Mouse (Mus musculus) limb, embryonic 11.5 days (tissue): ENCODE measurements around the gene Bak1. TPM values are rescaled to one million over a fixed set of nuclear protein-coding genes. Genes with fewer than 3 reads are reported as not detected.

Experiments
- ATAC-seq: fragments of 200-750 bp; cut with Nextera tagmentation; 2 replicates; pipeline ENCODE4 v1.8.0; 2017; ENCODE audit warnings: low read depth; ENCODE audit not compliant: insufficient number of reproducible peaks, low FRiP score, low TSS enrichment
- DNase-seq: peaks from one replicate; pipeline ENCODE4 v3.0.0-alpha.2; 2015; ENCODE audit warnings: low spot score
- H3K27ac ChIP-seq: fragments of 300-500 bp; sonication (generic); replicated peaks from 2 replicates; pipeline ENCODE4 v1.5.1; 2014; ENCODE audit warnings: low read depth, mild to moderate bottlenecking, low read length
- H3K27me3 ChIP-seq: fragments of 300-500 bp; sonication (generic); 2 replicates; pipeline ENCODE4 v1.6.1; 2014; ENCODE audit warnings: mild to moderate bottlenecking, low read length, mixed read lengths; ENCODE audit not compliant: control insufficient read depth, insufficient read depth
- H3K36me3 ChIP-seq: fragments of 300-500 bp; sonication (generic); 2 replicates; pipeline ENCODE4 v1.6.1; 2014; ENCODE audit warnings: mild to moderate bottlenecking, low read length, moderate library complexity, mixed read lengths; ENCODE audit not compliant: control insufficient read depth, insufficient read depth
- H3K4me1 ChIP-seq: fragments of 300-500 bp; sonication (generic); 2 replicates; pipeline ENCODE4 v1.6.1; 2014; ENCODE audit warnings: low read length, mixed read lengths; ENCODE audit not compliant: control insufficient read depth, insufficient read depth
- H3K4me2 ChIP-seq: fragments of 300-500 bp; sonication (generic); 2 replicates; pipeline ENCODE4 v1.6.1; 2014; ENCODE audit warnings: low read depth, mild to moderate bottlenecking, moderate library complexity; ENCODE audit not compliant: severe bottlenecking
- H3K4me3 ChIP-seq: fragments of 300-500 bp; sonication (generic); 2 replicates; pipeline ENCODE4 v1.5.1; 2014; ENCODE audit warnings: low read depth, low read length
- H3K9ac ChIP-seq: fragments of 300-500 bp; sonication (generic); 2 replicates; pipeline ENCODE4 v1.6.1; 2014; ENCODE audit warnings: mild to moderate bottlenecking, low read length
- H3K9me3 ChIP-seq: fragments of 300-500 bp; sonication (generic); 2 replicates; pipeline ENCODE4 v1.6.1; 2016; ENCODE audit warnings: low read length; ENCODE audit not compliant: control insufficient read depth
- WGBS: fragments of 180-500 bp; shearing (Covaris S2); extraction: QIAGEN DNeasy Blood & Tissue Kit; methylation state at CpG from one replicate; pipeline ENCODE4 v1.1.7; 2014; 5-methylcytosine and 5-hydroxymethylcytosine counted together
- polyA plus RNA-seq: library from polyadenylated mRNA; unstranded; fragments of >200 nt; fragmentation: Nextera tagmentation; extraction: Ambion mirVana; gene quantifications from 2 replicates; pipeline ENCODE4 v1.2.1, GENCODE M21; 2014

Bak1 gene
- polyA plus RNA-seq, 1 experiment from 2014 or later: 15.6 TPM

DNA sequence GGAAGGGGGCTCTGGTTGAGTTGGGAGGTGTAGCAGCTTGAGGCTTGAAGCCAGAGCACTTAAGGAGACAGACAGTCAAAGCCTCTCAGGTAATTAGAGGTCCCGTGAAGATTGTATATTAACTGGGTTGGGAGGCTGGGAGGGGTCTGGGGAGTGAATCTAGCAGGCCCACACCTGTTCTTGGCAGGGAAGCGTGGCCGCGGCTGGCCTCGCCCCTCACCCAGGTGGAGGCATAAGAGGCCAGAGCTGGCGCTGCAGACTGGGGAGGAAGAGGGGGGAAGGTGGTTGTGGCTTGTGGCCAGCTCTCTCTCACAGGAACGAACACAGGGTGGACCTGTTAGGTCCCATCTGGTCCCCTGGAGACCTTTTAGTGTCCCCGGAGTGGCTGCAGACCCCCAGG, 31.9 kb upstream of the Bak1 start:
- no peak overlapping the region for H3K4me3 ChIP-seq
- H3K36me3 ChIP-seq: no peaks in the 10 kb centered on the region
- H3K4me1 ChIP-seq: peaks cover 27% of the 10 kb centered on the region
- ATAC-seq (no peak), DNase-seq (no peak)
- H3K4me2 ChIP-seq: no peak overlapping the region
- WGBS: 68% methylated on average over 8 of the region's 8 CpGs
- no peaks in the 10 kb centered on the region for H3K27me3 ChIP-seq
- no peaks in the 10 kb centered on the region for H3K9me3 ChIP-seq
- H3K27ac ChIP-seq: no peak overlapping the region
- no peak overlapping the region for H3K9ac ChIP-seq

DNA sequence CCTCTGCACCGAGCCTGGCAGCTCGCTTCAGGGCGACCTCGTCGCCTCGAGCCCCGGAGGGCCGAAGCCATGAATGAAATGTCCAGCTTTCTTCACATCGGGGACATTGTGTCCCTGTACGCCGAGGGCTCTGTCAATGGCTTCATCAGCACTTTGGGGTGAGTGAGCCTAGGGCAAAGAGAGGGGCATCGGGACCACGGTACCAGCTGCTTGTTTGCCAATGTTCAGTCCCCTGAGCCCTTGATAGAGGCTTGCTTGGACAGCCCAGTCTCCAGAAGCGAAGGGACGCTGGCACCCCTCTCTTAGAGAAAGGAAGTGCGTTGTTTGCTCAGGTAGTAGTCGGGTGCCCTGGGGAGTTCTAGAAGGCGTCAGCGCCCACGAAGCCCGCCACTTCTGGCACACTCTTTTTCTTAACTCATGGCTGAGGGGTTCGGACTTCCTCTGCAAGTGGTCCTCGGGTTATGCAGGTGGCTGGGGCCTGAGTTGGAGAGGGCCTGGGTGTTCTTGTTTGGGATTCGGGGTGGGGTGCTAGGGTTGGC, 28.8 kb upstream of the Bak1 start:
- DNase-seq (no peak), ATAC-seq (0 out of 2 replicates have a peak, but pooled peaks have one; percentile 31)
- WGBS: under 1% methylated on average over 24 of the region's 24 CpGs
- H3K4me3 ChIP-seq: peak overlapping the region; percentile 58
- H3K27me3 ChIP-seq: no peaks in the 10 kb centered on the region
- no peaks in the 10 kb centered on the region for H3K36me3 ChIP-seq
- H3K4me2 ChIP-seq: peak overlapping the region; percentile 84
- peak overlapping the region; percentile 71 for H3K9ac ChIP-seq
- H3K9me3 ChIP-seq: no peaks in the 10 kb centered on the region
- peaks cover 23% of the 10 kb centered on the region for H3K4me1 ChIP-seq
- H3K27ac ChIP-seq: no peak overlapping the region

DNA sequence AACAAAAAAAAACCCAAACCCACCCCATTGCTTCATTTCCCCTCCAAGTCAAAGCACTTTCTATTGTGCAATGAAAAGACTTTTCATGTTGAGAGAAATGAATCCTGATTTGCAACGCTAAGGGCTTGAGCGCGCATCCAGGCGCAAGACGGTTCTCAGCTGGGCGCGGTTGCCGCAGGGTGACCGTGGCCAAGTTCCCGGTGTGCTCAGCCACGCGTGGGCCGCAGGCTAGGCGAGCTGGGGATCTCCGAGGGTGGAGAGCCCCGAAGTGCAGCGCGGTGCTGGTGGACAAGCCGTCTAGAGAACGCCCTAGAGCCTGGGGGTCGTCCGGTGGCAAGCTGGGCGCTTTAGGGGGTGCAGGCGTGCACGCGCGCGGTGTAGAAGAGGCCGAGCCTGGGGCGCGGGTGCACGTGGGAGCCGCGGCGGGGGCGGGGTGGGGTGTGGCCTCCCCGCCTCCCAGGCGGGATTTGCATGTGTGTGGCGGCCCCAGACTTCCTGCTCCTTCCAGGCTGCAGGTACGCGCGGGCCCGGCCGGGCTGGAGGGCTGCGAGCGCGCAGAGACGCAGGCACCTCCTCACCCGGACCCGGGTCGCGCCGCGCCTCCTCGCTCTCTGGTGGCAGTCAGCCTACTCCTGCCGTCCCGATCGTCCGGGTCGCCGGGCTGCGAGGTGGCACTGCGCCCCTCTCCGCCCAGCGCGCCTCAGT, 28.2 kb upstream of the Bak1 start, which contains the start of gene Itpr3:
Gene Itpr3, plus strand, starts transcription at position 493 of the 705 bp plus-strand sequence.
- H3K4me1 ChIP-seq: peaks cover 23% of the 10 kb centered on the region
- H3K4me2 ChIP-seq: peak within 1 kb of the TSS; percentile 84
- no peaks in the 10 kb centered on the region for H3K27me3 ChIP-seq
- H3K9ac ChIP-seq: peak within 1 kb of the TSS; percentile 71
- peak within 1 kb of the TSS; percentile 58 for H3K4me3 ChIP-seq
- no peaks in the 10 kb centered on the region for H3K36me3 ChIP-seq
- no peaks in the 10 kb centered on the region for H3K9me3 ChIP-seq
- DNase-seq: peak; percentile 83
- WGBS: under 1% methylated on average over 63 of the region's 66 CpGs
- peak within 1 kb of the TSS; percentile 32; the same call in 1 of the 2 replicates for H3K27ac ChIP-seq
- peak; percentile 64; the same call in 1 of the 2 replicates for ATAC-seq

DNA sequence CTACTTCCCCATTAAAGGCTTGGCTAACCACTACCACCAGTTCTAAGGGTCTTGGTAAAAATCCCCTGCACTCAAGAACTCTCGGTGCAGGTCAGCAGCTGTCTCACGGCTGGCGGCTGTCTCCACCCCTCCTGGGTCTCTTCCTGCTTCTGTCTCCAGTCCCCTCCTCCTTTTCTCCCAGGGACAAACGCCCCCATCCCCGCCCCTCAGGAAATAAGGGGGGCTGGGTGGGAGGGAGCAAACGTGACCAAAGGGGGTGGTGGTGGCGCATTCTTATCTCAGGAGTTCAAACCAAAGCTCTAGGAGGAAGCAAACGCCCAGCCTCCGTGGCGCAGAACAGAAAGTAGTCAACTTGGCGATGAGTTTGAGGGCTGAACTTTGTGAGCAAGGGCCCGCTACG, 27.4 kb upstream of the Bak1 start:
- ATAC-seq (no peak), DNase-seq (peak; percentile 82)
- WGBS: under 1% methylated on average over 13 of the region's 13 CpGs
- peaks cover 26% of the 10 kb centered on the region for H3K4me1 ChIP-seq
- peak overlapping the region; percentile 32; the same call in 1 of the 2 replicates for H3K27ac ChIP-seq
- no peak overlapping the region; the same call in 1 of the 2 replicates for H3K9ac ChIP-seq
- H3K4me3 ChIP-seq: peak overlapping the region; percentile 58
- H3K36me3 ChIP-seq: no peaks in the 10 kb centered on the region
- H3K27me3 ChIP-seq: no peaks in the 10 kb centered on the region
- no peaks in the 10 kb centered on the region for H3K9me3 ChIP-seq
- peak overlapping the region; percentile 84 for H3K4me2 ChIP-seq

DNA sequence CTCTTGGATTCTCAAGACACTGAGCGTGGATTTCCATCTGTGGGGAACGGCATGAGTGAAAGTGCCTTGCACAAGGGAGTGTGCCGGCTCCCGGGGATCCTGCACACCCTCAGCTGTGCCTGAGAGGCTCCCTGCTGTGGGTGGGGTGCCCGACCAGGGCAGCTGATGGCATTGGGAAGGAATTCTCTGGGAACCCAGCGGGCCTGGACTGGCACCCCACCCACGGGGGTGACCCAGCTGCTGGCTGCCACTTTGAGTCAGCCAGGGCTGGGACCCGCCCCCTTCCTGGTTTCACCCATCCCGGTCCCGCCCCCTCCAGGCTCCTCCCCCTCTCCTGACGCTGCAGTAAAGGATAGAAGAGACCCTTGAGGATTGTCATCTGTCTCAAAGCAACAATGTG, 22.7 kb upstream of the Bak1 start:
- ATAC-seq: 0 out of 2 replicates have a peak, but pooled peaks have one; percentile 38
- 38% methylated on average over 10 of the region's 11 CpGs for WGBS
- H3K4me3 ChIP-seq: no peak overlapping the region
- H3K4me2 ChIP-seq: no peak overlapping the region
- H3K4me1 ChIP-seq: peaks cover 5% of the 10 kb centered on the region; the same call in 1 of the 2 replicates
- no peaks in the 10 kb centered on the region; the same call in 1 of the 2 replicates for H3K9me3 ChIP-seq
- no peaks in the 10 kb centered on the region for H3K36me3 ChIP-seq
- H3K27me3 ChIP-seq: no peaks in the 10 kb centered on the region
- H3K9ac ChIP-seq: no peak overlapping the region
- no peak overlapping the region for H3K27ac ChIP-seq
- DNase-seq: no peak

DNA sequence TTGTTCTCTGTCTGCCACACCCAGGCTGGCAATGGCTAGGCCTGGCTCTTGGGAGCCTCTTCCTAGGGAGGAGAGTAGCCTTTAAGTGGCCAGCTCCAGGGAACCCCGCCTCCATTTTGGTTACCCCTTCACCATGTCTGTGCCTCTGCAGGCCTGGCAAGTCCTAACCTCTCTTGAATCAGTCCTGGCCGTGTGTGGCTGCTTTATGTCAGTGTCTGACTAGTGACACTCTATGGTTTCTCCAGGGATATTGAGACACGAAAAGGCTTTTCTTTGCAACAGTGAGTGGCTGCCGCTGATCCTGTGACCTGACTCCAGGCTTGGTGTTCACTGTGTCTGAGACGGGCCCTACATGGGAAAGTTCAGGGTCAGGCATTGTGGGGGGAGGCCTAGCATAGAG, 22.0 kb upstream of the Bak1 start:
- H3K4me1 ChIP-seq: peaks cover 3% of the 10 kb centered on the region; the same call in 1 of the 2 replicates
- H3K27ac ChIP-seq: no peak overlapping the region
- H3K4me2 ChIP-seq: no peak overlapping the region
- H3K9ac ChIP-seq: no peak overlapping the region
- no peaks in the 10 kb centered on the region; the same call in 1 of the 2 replicates for H3K9me3 ChIP-seq
- no peak for ATAC-seq
- no peak overlapping the region for H3K4me3 ChIP-seq
- WGBS: 63% methylated on average over 5 of the region's 5 CpGs
- DNase-seq: no peak
- H3K27me3 ChIP-seq: no peaks in the 10 kb centered on the region
- H3K36me3 ChIP-seq: no peaks in the 10 kb centered on the region

DNA sequence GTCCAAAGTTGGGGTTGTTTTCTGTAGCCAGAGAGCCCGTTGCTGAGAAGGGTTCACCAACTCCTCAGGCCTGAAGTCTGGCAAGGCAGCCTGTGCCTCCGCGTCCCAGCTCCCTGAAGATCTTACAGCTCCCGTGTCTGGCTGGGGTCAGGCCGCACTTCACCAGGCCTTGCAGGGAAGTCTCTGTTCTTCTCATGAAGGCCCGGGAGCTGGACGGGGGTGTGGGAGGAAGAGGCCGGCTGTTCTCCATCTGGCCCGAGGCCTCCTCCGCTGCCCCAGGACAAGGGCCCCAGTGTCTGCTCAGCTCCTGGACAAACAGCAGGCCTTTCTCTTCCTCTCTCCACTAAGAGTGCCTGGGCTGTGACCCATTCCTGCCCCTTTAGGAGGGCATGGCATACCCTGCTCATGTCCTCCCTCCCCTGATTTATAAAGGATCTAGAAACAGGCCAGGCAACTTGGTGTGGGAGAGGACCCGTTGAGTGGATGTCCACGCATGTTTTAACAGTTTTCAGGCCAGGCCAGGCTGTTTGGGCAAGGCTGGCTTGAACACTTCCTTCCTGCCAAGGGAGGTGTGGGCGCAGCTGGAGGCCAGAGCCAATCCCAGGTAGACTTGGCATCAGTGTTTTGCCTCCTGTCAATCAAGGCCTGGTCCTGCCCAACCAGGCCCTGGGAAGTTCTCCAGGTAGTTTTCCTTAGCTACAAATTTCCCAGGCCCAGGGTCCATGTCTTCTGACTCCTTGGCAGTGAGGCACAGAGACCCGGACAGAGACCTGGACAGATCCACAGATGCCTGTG, 19.8 kb upstream of the Bak1 start:
- Histone ChIP-seq H3K27me3 (no peaks in the 10 kb centered on the region), H3K4me1 (0 out of 2 replicates have a peak, but pooled peaks cover 5% of the 10 kb centered on the region), H3K27ac (peak overlapping the region; percentile 75; the same call in 1 of the 2 replicates), H3K4me2 (no peak overlapping the region), H3K9me3 (no peaks in the 10 kb centered on the region; the same call in 1 of the 2 replicates), H3K36me3 (no peaks in the 10 kb centered on the region), H3K4me3 (no peak overlapping the region), H3K9ac (peak overlapping the region; percentile 39; the same call in 1 of the 2 replicates)
- WGBS: 60% methylated on average over 14 of the region's 14 CpGs
- 0 out of 2 replicates have a peak, but pooled peaks have one; percentile 33 for ATAC-seq
- peak; percentile 47 for DNase-seq
